In the genomic region with DNA sequence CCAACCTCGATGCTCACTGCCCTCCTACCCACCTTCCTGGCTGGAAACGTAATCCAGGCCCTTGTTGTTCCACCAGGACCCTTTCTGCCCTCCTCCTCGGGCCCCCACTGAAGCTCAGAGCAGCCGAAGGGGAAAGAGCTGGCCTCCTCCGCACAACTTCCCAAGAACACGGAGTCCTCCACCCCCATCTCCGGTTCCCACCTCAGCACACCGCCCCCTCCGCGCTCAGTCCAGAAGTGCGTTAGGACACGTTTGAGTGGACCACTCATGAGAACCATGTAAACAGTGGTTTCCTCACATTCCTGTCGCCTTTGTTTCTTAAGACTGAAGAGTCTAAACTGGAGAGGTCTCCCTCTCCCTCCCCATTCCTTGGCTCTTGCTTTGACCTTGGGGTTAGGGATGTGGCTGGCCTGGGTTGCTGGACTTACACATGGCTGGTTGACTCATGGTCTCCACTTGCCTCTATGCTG, we compare ENCODE assay signal across 9 mouse cellular contexts. TPM values are rescaled to one million over a fixed set of nuclear protein-coding genes. Genes with fewer than 3 reads are reported as not detected.
DNase-seq lines count a peak whose midpoint lies in the region; ATAC-seq and TF ChIP-seq lines count a peak whose summit lies in the region.
"Had no signal": no experiment of that assay in that cellular context is flagged by ENCODE, and none has a peak within 500 bp of the region (broad histone marks: within the 10 kb centered on the region; RNA-seq: fewer than 3 reads in every experiment).

No protein-coding gene starts in this region.

- H3K4me1 ChIP-seq in liver, embryonic 11.5 days (replicated peaks; ENCODE audit: control insufficient read depth, insufficient read depth, low read length): peaks cover 50% of the 10 kb centered on the region
- H3K4me1 ChIP-seq in heart, embryonic 11.5 days (ENCODE audit: control insufficient read depth, insufficient read depth, low read length): peaks cover 43% of the 10 kb centered on the region
- H3K4me1 ChIP-seq in liver, embryonic 14.5 days (replicated peaks; ENCODE audit: control insufficient read depth in 2 of 2, insufficient read depth in 2 of 2, low read length in 1 of 2): peaks cover 63 to 67% of the 10 kb centered on the region in 2 experiments
- peaks cover 2% of the 10 kb centered on the region; the same call in 1 of the 2 replicates for H3K4me1 ChIP-seq in stomach, embryonic 16.5 days (ENCODE audit: control insufficient read depth, insufficient read depth, low read length)

- no peak for ATAC-seq in liver, embryonic 11.5 days (replicated peaks; ENCODE audit: low FRiP score)
- ATAC-seq in heart, embryonic 11.5 days (replicated peaks; ENCODE audit: insufficient number of reproducible peaks, low FRiP score, low TSS enrichment): no peak
- ATAC-seq in liver, embryonic 14.5 days (ENCODE audit: insufficient read depth): no peak
- ATAC-seq in stomach, embryonic 16.5 days (ENCODE audit: insufficient read depth, low FRiP score): peak; percentile 14; the same call in 1 of the 2 replicates

- no peak for DNase-seq in liver, embryonic 11.5 days (ENCODE audit: low spot score)
- no peak for DNase-seq in liver
- no peak for DNase-seq in liver, embryonic 14.5 days (ENCODE audit: low read depth in 3 of 3, low spot score in 3 of 3)
- no peak for DNase-seq in layer of hippocampus, postnatal 25 days (ENCODE audit: extremely low spot score in 1 of 2, low spot score in 1 of 2)
- DNase-seq in thymus, postnatal 25 days: no peak
- DNase-seq: thymus, postnatal 36 days had no signal

- H3K9me3 ChIP-seq in liver, embryonic 11.5 days (ENCODE audit: control insufficient read depth, low read length): no peaks in the 10 kb centered on the region
- H3K9me3 ChIP-seq in heart, embryonic 11.5 days (replicated peaks; ENCODE audit: control insufficient read depth, low read length): no peaks in the 10 kb centered on the region
- H3K9me3 ChIP-seq in liver, embryonic 14.5 days (ENCODE audit: control insufficient read depth, low read length): no peaks in the 10 kb centered on the region
- no peaks in the 10 kb centered on the region for H3K9me3 ChIP-seq in stomach, embryonic 16.5 days (replicated peaks; ENCODE audit: control insufficient read depth, low read length)

- H3K4me3 ChIP-seq in liver, embryonic 11.5 days (ENCODE audit: low read depth, low read length): no peak overlapping the region
- no peak overlapping the region for H3K4me3 ChIP-seq in heart, embryonic 11.5 days (ENCODE audit: low read depth, low read length)
- no peak overlapping the region for H3K4me3 ChIP-seq in liver, embryonic 14.5 days (ENCODE audit: insufficient read depth in 1 of 2, low read depth in 2 of 2, low read length in 2 of 2)
- no peak overlapping the region for H3K4me3 ChIP-seq in stomach, embryonic 16.5 days (replicated peaks; ENCODE audit: low read length)

- H3K27ac ChIP-seq in liver, embryonic 11.5 days (ENCODE audit: low read depth, low read length): peak overlapping the region; percentile 84
- peak overlapping the region; percentile 92 for H3K27ac ChIP-seq in heart, embryonic 11.5 days (ENCODE audit: low read depth, low read length)
- H3K27ac ChIP-seq in liver, embryonic 14.5 days: peak overlapping the region; percentile 26; the same call in 1 of the 2 replicates
- peak overlapping the region; percentile 51; the same call in 1 of the 2 replicates for H3K27ac ChIP-seq in stomach, embryonic 16.5 days (ENCODE audit: low read length)
- H3K27ac ChIP-seq: macrophage had no signal

- TF ChIP-seq CTCF in liver, embryonic 14.5 days (IDR thresholded peaks at IDR 0.05; ENCODE audit: low read depth): no peak

- peak overlapping the region; percentile 2; the same call in 1 of the 2 replicates for H3K9ac ChIP-seq in liver, embryonic 11.5 days (ENCODE audit: low read depth, low read length)
- peak overlapping the region; percentile 57 for H3K9ac ChIP-seq in heart, embryonic 11.5 days (ENCODE audit: low read depth, low read length)
- H3K9ac ChIP-seq in liver, embryonic 14.5 days (replicated peaks): no peak overlapping the region
- no peak overlapping the region for H3K9ac ChIP-seq in stomach, embryonic 16.5 days (ENCODE audit: low read length)

- H3K27me3 ChIP-seq in liver, embryonic 11.5 days (replicated peaks; ENCODE audit: control insufficient read depth, insufficient read depth, low read length): no peaks in the 10 kb centered on the region
- no peaks in the 10 kb centered on the region for H3K27me3 ChIP-seq in heart, embryonic 11.5 days (ENCODE audit: control insufficient read depth, insufficient read depth, low read length)
- no peaks in the 10 kb centered on the region for H3K27me3 ChIP-seq in liver, embryonic 14.5 days (ENCODE audit: control insufficient read depth, insufficient read depth, low read length)
- H3K27me3 ChIP-seq in stomach, embryonic 16.5 days (ENCODE audit: control insufficient read depth, insufficient read depth, low read length): no peaks in the 10 kb centered on the region

- TF ChIP-seq EP300 in liver, embryonic 14.5 days (IDR thresholded peaks at IDR 0.05; ENCODE audit: low read depth): no peak

- no peaks in the 10 kb centered on the region for H3K36me3 ChIP-seq in liver, embryonic 11.5 days (ENCODE audit: control insufficient read depth, insufficient read depth, low read length)
- no peaks in the 10 kb centered on the region for H3K36me3 ChIP-seq in heart, embryonic 11.5 days (ENCODE audit: control insufficient read depth, insufficient read depth, low read length)
- no peaks in the 10 kb centered on the region for H3K36me3 ChIP-seq in liver, embryonic 14.5 days (replicated peaks; ENCODE audit: control insufficient read depth, insufficient read depth, low read depth)
- H3K36me3 ChIP-seq in stomach, embryonic 16.5 days (ENCODE audit: control insufficient read depth, insufficient read depth, low read length): no peaks in the 10 kb centered on the region

- H3K4me2 ChIP-seq in liver, embryonic 11.5 days: no peak overlapping the region
- no peak overlapping the region for H3K4me2 ChIP-seq in heart, embryonic 11.5 days
- no peak overlapping the region for H3K4me2 ChIP-seq in liver, embryonic 14.5 days (ENCODE audit: low read depth)
- no peak overlapping the region for H3K4me2 ChIP-seq in stomach, embryonic 16.5 days (ENCODE audit: low read depth, low read length)

- 74% methylated on average over 13 of the region's 13 CpGs for WGBS in liver, embryonic 11.5 days
- WGBS in heart, embryonic 11.5 days (ENCODE audit: insufficient replicate concordance): 76% methylated on average over 13 of the region's 13 CpGs
- WGBS in liver, embryonic 14.5 days (ENCODE audit: insufficient replicate concordance): 67% methylated on average over 13 of the region's 13 CpGs
- 71% methylated on average over 13 of the region's 13 CpGs for WGBS in stomach, embryonic 16.5 days

RNA-seq across cellular contexts. Expression of a gene that starts 27.4 kb away (rescaled TPM):
- polyA plus RNA-seq in liver, embryonic 11.5 days (2014; fragmentation: Nextera tagmentation; extraction: Ambion mirVana): not detected in 2 replicates
- 0.23 TPM in 1 of 2 replicates, not detected in the other for polyA plus RNA-seq in heart, embryonic 11.5 days (2014; fragmentation: Nextera tagmentation; extraction: Ambion mirVana)
- polyA plus RNA-seq in liver, embryonic 14.5 days (2012; rRNA removed): not detected in 2 replicates
- not detected in 2 replicates for polyA plus RNA-seq in liver, embryonic 14.5 days (2014; fragmentation: Nextera tagmentation; extraction: Ambion mirVana)
- not detected in 2 replicates for polyA plus RNA-seq in stomach, embryonic 16.5 days (2015; fragmentation: Nextera tagmentation; extraction: Ambion mirVana)
- total RNA-seq in layer of hippocampus, postnatal 25 days (2021): not detected
- polyA plus RNA-seq: macrophage had no signal

RNA-seq across cellular contexts. Expression of a gene that starts 41.6 kb away (rescaled TPM):
- 3.1 and 3.4 TPM in 2 replicates for polyA plus RNA-seq in liver, embryonic 11.5 days (2014; fragmentation: Nextera tagmentation; extraction: Ambion mirVana)
- polyA plus RNA-seq in heart, embryonic 11.5 days (2014; fragmentation: Nextera tagmentation; extraction: Ambion mirVana): 11.6 and 11.8 TPM in 2 replicates
- 0.40 and 0.48 TPM in 2 replicates for polyA plus RNA-seq in liver, embryonic 14.5 days (2012; rRNA removed)
- polyA plus RNA-seq in liver, embryonic 14.5 days (2014; fragmentation: Nextera tagmentation; extraction: Ambion mirVana): 0.29 and 0.53 TPM in 2 replicates
- polyA plus RNA-seq in stomach, embryonic 16.5 days (2015; fragmentation: Nextera tagmentation; extraction: Ambion mirVana): 8.6 and 9.2 TPM in 2 replicates
- total RNA-seq in layer of hippocampus, postnatal 25 days (2021): 1 to 10 TPM; 2.3 to 2.8 TPM
- polyA plus RNA-seq: macrophage had no signal

Comparison
In these comparisons a context has a peak if more than half of its experiments do, and no peak if none do; other contexts are left out.
1. H3K9ac ChIP-seq: peak in liver, embryonic 11.5 days (single experiment) and heart, embryonic 11.5 days (single experiment); none in liver, embryonic 14.5 days (single experiment) and stomach, embryonic 16.5 days (single experiment).
2. H3K27ac ChIP-seq: peak in every context shown above with its lines; median percentile 92 in heart, embryonic 11.5 days; 84 in liver, embryonic 11.5 days; 51 in stomach, embryonic 16.5 days; 26 in liver, embryonic 14.5 days.